Mouse (Mus musculus): Measurements from ENCODE around the gene Olfm2. TPM values are rescaled to one million over a fixed set of nuclear protein-coding genes. Genes with fewer than 3 reads are reported as not detected.
A peak's percentile ranks its signal among the peaks of the same experiment; 100 is the strongest.
"Not testable (repeated sequence)": the region's sequence is repeated elsewhere in the genome, so short reads cannot be mapped to it uniquely, and the experiment has no call there.

The Olfm2 gene
- total RNA-seq, 2 experiments from 2014 or later = 123 to 138 TPM

- DNase-seq (ENCODE audit: low spot score in 2 of 2) = no peak
Measured at GRCm38 (mm10) chr9:20662874-20663273, 83.3 kb downstream of the Olfm2 start.

GRCm38 (mm10) chr9:20662325-20662724 lies 83.8 kb downstream of the Olfm2 start:
- peak; percentile 88 to 89 for DNase-seq (ENCODE audit: low spot score in 2 of 2)

GRCm38 (mm10) chr9:20657546-20657945 lies 88.6 kb downstream of the Olfm2 start:
- DNase-seq (ENCODE audit: low spot score in 2 of 2) = no peak

GRCm38 (mm10) chr9:20653859-20654258 lies 92.3 kb downstream of the Olfm2 start:
- DNase-seq (ENCODE audit: low spot score in 2 of 2) = no peak

- no peak for DNase-seq (ENCODE audit: low spot score in 2 of 2)
Measured at GRCm38 (mm10) chr9:20652260-20652658, 93.9 kb downstream of the Olfm2 start.

GRCm38 (mm10) chr9:20651602-20652259 lies 94.4 kb downstream of the Olfm2 start, which contains the start of gene Pin1:
Pin1 (plus strand) TSS chr9:20652095.
- DNase-seq (ENCODE audit: low spot score in 2 of 2) = peak; percentile 98

- no peak for DNase-seq (ENCODE audit: low spot score in 2 of 2)
Measured at GRCm38 (mm10) chr9:20645121-20645520, 101.0 kb downstream of the Olfm2 start.

GRCm38 (mm10) chr9:20644360-20645081 lies 101.6 kb downstream of the Olfm2 start, which contains the start of gene Fbxl12:
Fbxl12 (minus strand) TSS chr9:20644767.
- peak; percentile 72 to 76 for DNase-seq (ENCODE audit: low spot score in 2 of 2)

- DNase-seq (ENCODE audit: low spot score in 2 of 2) = no peak
Measured at GRCm38 (mm10) chr9:20643781-20644180, 102.4 kb downstream of the Olfm2 start.

GRCm38 (mm10) chr9:20642896-20643466 lies 103.2 kb downstream of the Olfm2 start:
- DNase-seq (ENCODE audit: low spot score in 2 of 2) = peak; percentile 77 to 80

- peak; percentile 71 to 79 for DNase-seq (ENCODE audit: low spot score in 2 of 2)
Measured at GRCm38 (mm10) chr9:20642101-20642895, 103.9 kb downstream of the Olfm2 start, which contains the start of gene Ubl5. Ubl5 (plus strand) TSS chr9:20642878.

- DNase-seq (ENCODE audit: low spot score in 2 of 2) = no peak
Measured at GRCm38 (mm10) chr9:20641501-20641900, 104.6 kb downstream of the Olfm2 start.

- no peak for DNase-seq (ENCODE audit: low spot score in 2 of 2)
Measured at GRCm38 (mm10) chr9:20639486-20639885, 106.7 kb downstream of the Olfm2 start.

- no peak for DNase-seq (ENCODE audit: low spot score in 2 of 2)
Measured at GRCm38 (mm10) chr9:20638552-20638951, 107.6 kb downstream of the Olfm2 start.

GRCm38 (mm10) chr9:20636790-20637189 lies 109.4 kb downstream of the Olfm2 start:
- no peak for DNase-seq (ENCODE audit: low spot score in 2 of 2)

- no peak for DNase-seq (ENCODE audit: low spot score in 2 of 2)
Measured at GRCm38 (mm10) chr9:20636256-20636655, 109.9 kb downstream of the Olfm2 start.

GRCm38 (mm10) chr9:20635676-20636075 lies 110.5 kb downstream of the Olfm2 start:
- DNase-seq (ENCODE audit: low spot score in 2 of 2) = not testable (repeated sequence)

GRCm38 (mm10) chr9:20631332-20631731 lies 114.8 kb downstream of the Olfm2 start:
- no peak for DNase-seq (ENCODE audit: low spot score in 2 of 2)
